In the genomic region with DNA sequence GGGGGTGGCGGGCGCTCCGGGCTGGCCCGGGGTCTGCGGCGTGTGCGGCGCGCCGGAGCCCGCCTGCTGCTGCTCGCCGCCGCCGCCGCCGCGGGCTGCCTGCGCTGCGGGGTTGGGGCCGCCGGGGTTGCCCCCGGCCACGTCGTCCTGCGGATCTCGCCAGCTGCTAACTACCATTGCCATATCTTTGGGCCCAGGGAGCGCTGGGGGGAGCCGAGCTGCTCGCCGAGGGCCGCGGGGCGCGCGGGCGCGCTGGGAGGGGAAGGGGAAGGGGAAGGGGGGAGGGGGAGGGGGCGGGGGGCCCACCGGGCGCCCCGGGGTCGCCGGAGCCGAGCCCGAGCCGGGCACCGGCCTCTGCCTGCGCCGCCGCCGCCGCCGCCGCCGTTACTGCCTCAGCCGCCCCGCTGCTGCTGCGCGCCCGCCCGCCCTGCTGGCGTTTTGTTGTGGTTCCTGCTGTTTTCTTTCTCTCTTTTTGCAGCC, we compare ENCODE assay signal across 8 mouse cellular contexts. TPM values are rescaled to one million over a fixed set of nuclear protein-coding genes. Genes with fewer than 3 reads are reported as not detected.
DNase-seq lines count a peak whose midpoint lies in the region; ATAC-seq and TF ChIP-seq lines count a peak whose summit lies in the region.

No protein-coding gene starts in this region.

- DNase-seq in lung, adult 2 months, result no peak
- no peak for DNase-seq in lung, postnatal 36 days
- peak; percentile 71 to 72 for DNase-seq in cerebellum, postnatal 10 days
- DNase-seq in right cerebral cortex, postnatal 25 days, result no peak
- no peak for DNase-seq in natural killer cell, adult 2 months (ENCODE audit: low spot score in 2 of 2)

- H3K4me3 ChIP-seq in lung, adult 2 months (replicated peaks; ENCODE audit: extremely low read depth, low read depth, low read length), result peak overlapping the region; percentile 67
- H3K4me3 ChIP-seq in heart, embryonic 12.5 days, result peak overlapping the region; percentile 78
- H3K4me3 ChIP-seq in limb, embryonic 13.5 days, result peak overlapping the region; percentile 66
- H3K4me3 ChIP-seq in neural tube, embryonic 15.5 days (replicated peaks), result peak overlapping the region; percentile 87

- no peak for TF ChIP-seq CTCF in lung, adult 2 months (IDR thresholded peaks at IDR 0.05; ENCODE audit: insufficient read depth, low read length)

- H3K27ac ChIP-seq in heart, embryonic 12.5 days (ENCODE audit: poor library complexity, severe bottlenecking), result peak overlapping the region; percentile 83
- peak overlapping the region; percentile 67; the same call in 1 of the 2 replicates for H3K27ac ChIP-seq in limb, embryonic 13.5 days
- peak overlapping the region; percentile 99 for H3K27ac ChIP-seq in neural tube, embryonic 15.5 days (replicated peaks)

- TF ChIP-seq POLR2A in lung, adult 2 months (IDR thresholded peaks at IDR 0.05; ENCODE audit: borderline replicate concordance, extremely low read depth, low read depth, low read length), result no peak

- no peaks in the 10 kb centered on the region for H3K36me3 ChIP-seq in heart, embryonic 12.5 days
- H3K36me3 ChIP-seq in limb, embryonic 13.5 days, result no peaks in the 10 kb centered on the region
- no peaks in the 10 kb centered on the region for H3K36me3 ChIP-seq in neural tube, embryonic 15.5 days

- under 1% methylated on average over 28 of the region's 63 CpGs for WGBS in lung, adult 2 months
- WGBS in heart, embryonic 12.5 days, result under 1% methylated on average over 29 of the region's 63 CpGs
- WGBS in limb, embryonic 13.5 days, result 0% methylated on average over 20 of the region's 63 CpGs
- WGBS in neural tube, embryonic 15.5 days, result 0% methylated on average over 31 of the region's 63 CpGs

- H3K9me3 ChIP-seq in heart, embryonic 12.5 days (replicated peaks), result no peaks in the 10 kb centered on the region
- H3K9me3 ChIP-seq in limb, embryonic 13.5 days, result no peaks in the 10 kb centered on the region
- no peaks in the 10 kb centered on the region for H3K9me3 ChIP-seq in neural tube, embryonic 15.5 days (replicated peaks)

- peak; percentile 6; the same call in 1 of the 2 replicates for ATAC-seq in heart, embryonic 12.5 days (ENCODE audit: insufficient number of reproducible peaks, low FRiP score)
- no peak for ATAC-seq in limb, embryonic 13.5 days (ENCODE audit: low FRiP score, low read depth)
- ATAC-seq in neural tube, embryonic 15.5 days (ENCODE audit: low FRiP score), result no peak

- H3K9ac ChIP-seq in heart, embryonic 12.5 days, result peak overlapping the region; percentile 79
- peak overlapping the region; percentile 79 for H3K9ac ChIP-seq in limb, embryonic 13.5 days
- peak overlapping the region; percentile 97 for H3K9ac ChIP-seq in neural tube, embryonic 15.5 days (replicated peaks)

- H3K27me3 ChIP-seq in heart, embryonic 12.5 days (replicated peaks), result peaks cover 25% of the 10 kb centered on the region
- peaks cover 64% of the 10 kb centered on the region for H3K27me3 ChIP-seq in limb, embryonic 13.5 days
- no peaks in the 10 kb centered on the region for H3K27me3 ChIP-seq in neural tube, embryonic 15.5 days (replicated peaks)

- H3K4me2 ChIP-seq in heart, embryonic 12.5 days, result peak overlapping the region; percentile 95
- H3K4me2 ChIP-seq in limb, embryonic 13.5 days (replicated peaks), result peak overlapping the region; percentile 97
- H3K4me2 ChIP-seq in neural tube, embryonic 15.5 days, result peak overlapping the region; percentile 87

- H3K4me1 ChIP-seq in lung, adult 2 months (ENCODE audit: control insufficient read depth, insufficient read depth, low read length), result no peaks in the 10 kb centered on the region
- H3K4me1 ChIP-seq in heart, embryonic 12.5 days (replicated peaks), result peaks cover 17% of the 10 kb centered on the region
- peaks cover 45% of the 10 kb centered on the region for H3K4me1 ChIP-seq in limb, embryonic 13.5 days
- H3K4me1 ChIP-seq in neural tube, embryonic 15.5 days, result peaks cover 18% of the 10 kb centered on the region; the same call in 1 of the 2 replicates

RNA-seq across cellular contexts. Expression of a gene that starts 1.1 kb away (rescaled TPM):
- polyA plus RNA-seq in lung, adult 2 months (2012; rRNA removed), result 26.7 and 30.7 TPM in 2 replicates
- 5.0 and 6.7 TPM in 2 replicates for polyA plus RNA-seq in heart, embryonic 12.5 days (2016; fragmentation: Nextera tagmentation; extraction: Ambion mirVana)
- polyA plus RNA-seq in limb, embryonic 13.5 days (2015; fragmentation: Nextera tagmentation; extraction: Ambion mirVana), result 3.0 and 3.1 TPM in 2 replicates
- 30.3 and 37.8 TPM in 2 replicates for polyA plus RNA-seq in neural tube, embryonic 15.5 days (2015; fragmentation: Nextera tagmentation; extraction: Ambion mirVana)

Comparison
In these comparisons a context has a peak if more than half of its experiments do, and no peak if none do; other contexts are left out.
1. DNase-seq: peak in cerebellum, postnatal 10 days (2 of 2); none in lung, adult 2 months (single experiment), lung, postnatal 36 days (single experiment), right cerebral cortex, postnatal 25 days (single experiment) and natural killer cell, adult 2 months (0 of 2).
2. Peak in every context shown above with its lines, with median percentiles within 50 percentile points of each other: H3K4me3 ChIP-seq, H3K27ac ChIP-seq, H3K4me2 ChIP-seq and H3K9ac ChIP-seq.